In the genomic region with DNA sequence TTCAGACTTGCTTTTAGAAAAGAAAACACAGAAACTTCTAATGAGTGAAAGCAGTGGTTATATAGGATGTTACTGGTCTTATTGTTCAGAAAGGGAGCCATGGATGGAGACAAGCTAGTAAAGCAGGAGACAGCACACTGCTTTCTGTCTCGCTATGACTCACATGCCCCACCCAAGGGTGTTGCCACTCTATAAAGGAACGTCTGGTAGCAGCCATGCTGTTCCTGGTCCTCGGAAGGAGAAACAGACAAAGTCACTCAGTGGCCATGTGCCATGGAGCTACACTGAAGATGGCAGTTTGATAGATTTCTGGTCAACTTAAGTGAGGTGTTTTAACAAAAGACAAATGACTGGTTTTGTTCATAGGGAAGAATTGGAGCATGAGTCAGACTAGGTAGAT, we compare ENCODE assay signal across 24 mouse cellular contexts. TPM values are rescaled to one million over a fixed set of nuclear protein-coding genes. Genes with fewer than 3 reads are reported as not detected.
DNase-seq lines count a peak whose midpoint lies in the region; ATAC-seq and TF ChIP-seq lines count a peak whose summit lies in the region.
"Had no signal": no experiment of that assay in that cellular context is flagged by ENCODE, and none has a peak within 500 bp of the region (broad histone marks: within the 10 kb centered on the region; RNA-seq: fewer than 3 reads in every experiment).

No protein-coding gene starts in this region.

- H3K36me3 ChIP-seq in intestine, embryonic 16.5 days (ENCODE audit: control insufficient read depth, insufficient read depth, low read length): no peaks in the 10 kb centered on the region
- no peaks in the 10 kb centered on the region for H3K36me3 ChIP-seq in intestine, postnatal 0 days (ENCODE audit: control insufficient read depth, insufficient read depth)
- no peaks in the 10 kb centered on the region for H3K36me3 ChIP-seq in C2C12 (ENCODE audit: control insufficient read depth, insufficient read depth)
- H3K36me3 ChIP-seq in forebrain, embryonic 16.5 days (ENCODE audit: control insufficient read depth, insufficient read depth): no peaks in the 10 kb centered on the region
- no peaks in the 10 kb centered on the region for H3K36me3 ChIP-seq in forebrain, postnatal 0 days (ENCODE audit: insufficient read depth)
- H3K36me3 ChIP-seq: embryonic facial prominence, embryonic 10.5 days; heart, embryonic 10.5 days; hindbrain, embryonic 10.5 days had no signal

- H3K79me3 ChIP-seq in C2C12 (ENCODE audit: low read depth): no peaks in the 10 kb centered on the region

- 0 out of 2 replicates have a peak, but pooled peaks have one; percentile 36 for ATAC-seq in intestine, embryonic 16.5 days
- no peak for ATAC-seq in intestine, postnatal 0 days
- no peak for ATAC-seq in forebrain, embryonic 16.5 days
- ATAC-seq in forebrain, postnatal 0 days: no peak
- ATAC-seq in frontal cortex, adult (ENCODE audit: low TSS enrichment): no peak
- ATAC-seq: forebrain, embryonic 13.5 days had no signal

- no peaks in the 10 kb centered on the region for H3K9me3 ChIP-seq in intestine, embryonic 16.5 days (ENCODE audit: control insufficient read depth, low read length)
- H3K9me3 ChIP-seq in intestine, postnatal 0 days (ENCODE audit: control insufficient read depth): no peaks in the 10 kb centered on the region
- H3K9me3 ChIP-seq in forebrain, embryonic 16.5 days (ENCODE audit: control insufficient read depth, low read length): no peaks in the 10 kb centered on the region
- H3K9me3 ChIP-seq in forebrain, postnatal 0 days (ENCODE audit: low read length): no peaks in the 10 kb centered on the region
- H3K9me3 ChIP-seq: embryonic facial prominence, embryonic 10.5 days; forebrain, embryonic 13.5 days; heart, embryonic 10.5 days; hindbrain, embryonic 10.5 days had no signal

- no peak overlapping the region for H3K27ac ChIP-seq in intestine, embryonic 16.5 days (ENCODE audit: low read length)
- no peak overlapping the region for H3K27ac ChIP-seq in intestine, postnatal 0 days (ENCODE audit: low read depth, low read length)
- no peak overlapping the region for H3K27ac ChIP-seq in forebrain, embryonic 16.5 days (ENCODE audit: low read length)
- no peak overlapping the region for H3K27ac ChIP-seq in forebrain, postnatal 0 days (ENCODE audit: low read depth, low read length)
- H3K27ac ChIP-seq: embryonic facial prominence, embryonic 10.5 days; forebrain, embryonic 13.5 days; heart, embryonic 10.5 days; hindbrain, embryonic 10.5 days; hindbrain, embryonic 14.5 days had no signal

- H3ac ChIP-seq in C2C12 (ENCODE audit: control insufficient read depth, insufficient read length, low read depth): no peak overlapping the region

- H3K27me3 ChIP-seq in intestine, embryonic 16.5 days (replicated peaks; ENCODE audit: control insufficient read depth, insufficient read depth, low read length): no peaks in the 10 kb centered on the region
- no peaks in the 10 kb centered on the region for H3K27me3 ChIP-seq in intestine, postnatal 0 days (replicated peaks; ENCODE audit: control insufficient read depth, insufficient read depth, low read length)
- H3K27me3 ChIP-seq in C2C12 (ENCODE audit: control insufficient read depth, insufficient read depth, insufficient read length): no peaks in the 10 kb centered on the region
- H3K27me3 ChIP-seq in forebrain, embryonic 16.5 days (replicated peaks; ENCODE audit: control insufficient read depth, insufficient read depth, low read length): no peaks in the 10 kb centered on the region; the same call in 1 of the 2 replicates
- H3K27me3 ChIP-seq in forebrain, postnatal 0 days (ENCODE audit: insufficient read depth, low read length): no peaks in the 10 kb centered on the region
- H3K27me3 ChIP-seq: forebrain, embryonic 13.5 days had no signal

- no peak overlapping the region for H3K9ac ChIP-seq in intestine, embryonic 16.5 days (ENCODE audit: low read depth, low read length)
- H3K9ac ChIP-seq in intestine, postnatal 0 days (ENCODE audit: low read depth, low read length): no peak overlapping the region
- H3K9ac ChIP-seq in forebrain, embryonic 16.5 days (replicated peaks; ENCODE audit: low read depth, low read length): no peak overlapping the region
- no peak overlapping the region for H3K9ac ChIP-seq in forebrain, postnatal 0 days
- H3K9ac ChIP-seq: forebrain, embryonic 13.5 days; hindbrain, embryonic 14.5 days had no signal

- 48% methylated on average over 3 of the region's 3 CpGs for WGBS in intestine, embryonic 16.5 days
- 36% methylated on average over 3 of the region's 3 CpGs for WGBS in intestine, postnatal 0 days
- WGBS in forebrain, embryonic 16.5 days: 81% methylated on average over 3 of the region's 3 CpGs
- WGBS in forebrain, postnatal 0 days: 86% methylated on average over 3 of the region's 3 CpGs

- H3K79me2 ChIP-seq in C2C12 (ENCODE audit: control insufficient read depth, insufficient read depth): no peaks in the 10 kb centered on the region

- H3K4me3 ChIP-seq in intestine, embryonic 16.5 days (ENCODE audit: low read length): no peak overlapping the region
- no peak overlapping the region for H3K4me3 ChIP-seq in intestine, postnatal 0 days (ENCODE audit: low read depth, low read length)
- no peak overlapping the region for H3K4me3 ChIP-seq in C2C12 (ENCODE audit: insufficient read depth, poor library complexity, severe bottlenecking)
- H3K4me3 ChIP-seq in forebrain, embryonic 16.5 days (replicated peaks; ENCODE audit: low read length): no peak overlapping the region
- no peak overlapping the region for H3K4me3 ChIP-seq in forebrain, postnatal 0 days (ENCODE audit: low read depth, low read length)
- H3K4me3 ChIP-seq: embryonic facial prominence, embryonic 10.5 days; forebrain, embryonic 13.5 days; heart, embryonic 10.5 days; hindbrain, embryonic 10.5 days had no signal

- TF ChIP-seq CTCF in intestine, postnatal 0 days (IDR thresholded peaks at IDR 0.05; ENCODE audit: low read depth): no peak
- TF ChIP-seq CTCF in C2C12 (IDR thresholded peaks at IDR 0.05; ENCODE audit: control insufficient read depth, insufficient read depth, insufficient read length): no peak
- no peak for TF ChIP-seq CTCF in forebrain, postnatal 0 days (IDR thresholded peaks at IDR 0.05; ENCODE audit: low read depth)

- no peaks in the 10 kb centered on the region for H3K4me1 ChIP-seq in intestine, embryonic 16.5 days (ENCODE audit: control insufficient read depth, insufficient read depth, low read length)
- H3K4me1 ChIP-seq in intestine, postnatal 0 days (replicated peaks; ENCODE audit: control insufficient read depth, insufficient read depth, low read length): no peaks in the 10 kb centered on the region
- H3K4me1 ChIP-seq in forebrain, embryonic 16.5 days (replicated peaks; ENCODE audit: control insufficient read depth, insufficient read depth, low read length): no peaks in the 10 kb centered on the region
- no peaks in the 10 kb centered on the region for H3K4me1 ChIP-seq in forebrain, postnatal 0 days (ENCODE audit: insufficient read depth)
- H3K4me1 ChIP-seq: embryonic facial prominence, embryonic 10.5 days; forebrain, embryonic 13.5 days; hindbrain, embryonic 10.5 days had no signal

- peak; percentile 24 for DNase-seq in induced T-regulatory cell, adult 2 months (ENCODE audit: low read depth)
- DNase-seq in forebrain, postnatal 0 days: no peak
- DNase-seq: adrenal gland, adult 2 months; adrenal gland, postnatal 25 days; cerebellum, adult 18-20 months; cerebellum, postnatal 10 days; gastrocnemius, postnatal 10 days; heart, adult 18-20 months; heart, postnatal 14 days; kidney, adult 11 months had no signal

- H3K4me2 ChIP-seq in intestine, embryonic 16.5 days (ENCODE audit: low read depth, low read length): no peak overlapping the region
- H3K4me2 ChIP-seq in intestine, postnatal 0 days (replicated peaks; ENCODE audit: low read depth): no peak overlapping the region
- H3K4me2 ChIP-seq in forebrain, embryonic 16.5 days (ENCODE audit: low read length): no peak overlapping the region
- H3K4me2 ChIP-seq in forebrain, postnatal 0 days (ENCODE audit: low read depth): no peak overlapping the region
- H3K4me2 ChIP-seq: forebrain, embryonic 13.5 days; hindbrain, embryonic 14.5 days had no signal

TF ChIP-seq in C2C12, 6 proteins besides CTCF, POLR2A, EP300 and RAD21:
- TF ChIP-seq MAX (IDR thresholded peaks at IDR 0.05) (peak; percentile 86), CEBPB (IDR thresholded peaks at IDR 0.05; ENCODE audit: low read depth) (no peak), USF1 (IDR thresholded peaks at IDR 0.05; ENCODE audit: low read depth) (no peak), MYOG (IDR thresholded peaks at IDR 0.05; ENCODE audit: control insufficient read depth, extremely low read depth, insufficient read length) (no peak)

RNA-seq across cellular contexts. Expression of a gene that starts 29.4 kb away (rescaled TPM):
- 110 and 113 TPM in 2 replicates for polyA plus RNA-seq in intestine, embryonic 16.5 days (2015; fragmentation: Nextera tagmentation; extraction: Ambion mirVana)
- polyA plus RNA-seq in intestine, postnatal 0 days (2015; fragmentation: Nextera tagmentation; extraction: Ambion mirVana): 49.1 and 54.0 TPM in 2 replicates
- 56.7 TPM for polyA plus RNA-seq in C2C12 (2012; fragmentation: generic; extraction: Trizol)
- polyA plus RNA-seq in forebrain, embryonic 16.5 days (2015; fragmentation: Nextera tagmentation; extraction: Ambion mirVana): 24.3 and 37.4 TPM in 2 replicates
- total RNA-seq in forebrain, postnatal 0 days (2014; rRNA removed): 12.9 and 31.7 TPM in 2 replicates
- 33.5 and 34.5 TPM in 2 replicates for polyA plus RNA-seq in forebrain, postnatal 0 days (2015; fragmentation: Nextera tagmentation; extraction: Ambion mirVana)
- total RNA-seq: MEL had no signal

RNA-seq across cellular contexts. Expression of a gene that starts 37.9 kb away (rescaled TPM):
- polyA plus RNA-seq in intestine, embryonic 16.5 days (2015; fragmentation: Nextera tagmentation; extraction: Ambion mirVana): not detected in 2 replicates
- polyA plus RNA-seq in intestine, postnatal 0 days (2015; fragmentation: Nextera tagmentation; extraction: Ambion mirVana): not detected in 2 replicates
- not detected for polyA plus RNA-seq in C2C12 (2012; fragmentation: generic; extraction: Trizol)
- not detected in 2 replicates for polyA plus RNA-seq in forebrain, embryonic 16.5 days (2015; fragmentation: Nextera tagmentation; extraction: Ambion mirVana)
- 0.19 TPM in 1 of 2 replicates, not detected in the other for total RNA-seq in forebrain, postnatal 0 days (2014; rRNA removed)
- 0.17 and 0.20 TPM in 2 replicates for polyA plus RNA-seq in forebrain, postnatal 0 days (2015; fragmentation: Nextera tagmentation; extraction: Ambion mirVana)
- total RNA-seq: adrenal gland, adult 2 months; gastrocnemius, postnatal 10 days; gastrocnemius, postnatal 4 days; heart, adult 18-20 months; heart, postnatal 14 days; MEL had no signal
- polyA plus RNA-seq: adrenal gland, adult 2 months; embryonic facial prominence, embryonic 10.5 days; forebrain, embryonic 13.5 days; frontal cortex, adult 2 months; heart, embryonic 10.5 days; heart, embryonic 14.5 days; hindbrain, embryonic 10.5 days had no signal
